Mouse (Mus musculus): ENCODE data around the gene Prkd2. TPM values are rescaled to one million over a fixed set of nuclear protein-coding genes. Genes with fewer than 3 reads are reported as not detected.
A peak's percentile ranks its signal among the peaks of the same experiment; 100 is the strongest.

Prkd2 gene
- polyA plus RNA-seq, 1 experiment, result 97.2 TPM

DNA sequence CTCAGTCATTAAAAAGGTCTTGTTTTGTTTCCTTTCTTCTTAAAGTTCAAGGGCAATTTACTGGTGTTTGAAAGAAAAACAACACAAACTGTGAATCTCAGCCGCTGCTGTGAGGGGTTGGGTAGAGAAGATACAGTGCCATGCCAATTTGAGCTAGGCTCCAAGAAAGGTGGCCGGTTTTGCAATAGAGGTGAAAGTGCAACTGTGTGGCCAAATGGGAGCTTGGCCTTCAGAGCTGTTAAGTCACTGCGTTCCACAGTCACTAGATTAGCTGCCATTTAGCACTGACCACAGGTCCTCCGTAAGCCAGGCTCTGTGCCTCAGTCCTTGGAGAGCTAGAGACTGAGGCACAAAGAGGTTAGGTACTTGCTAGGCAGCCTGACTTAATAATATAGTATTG, 8.9 kb downstream of the Prkd2 start:
- DNase-seq, result no peak
- peaks cover 3% of the 10 kb centered on the region; the same call in 1 of the 2 replicates for H3K4me1 ChIP-seq (ENCODE audit: control insufficient read depth, insufficient read depth, low read length)
- TF ChIP-seq CTCF (IDR thresholded peaks at IDR 0.05; ENCODE audit: insufficient read depth, low read length), result no peak
- TF ChIP-seq POLR2A (IDR thresholded peaks at IDR 0.05; ENCODE audit: borderline replicate concordance, extremely low read depth, low read depth, low read length), result no peak
- H3K4me3 ChIP-seq (replicated peaks; ENCODE audit: extremely low read depth, low read depth, low read length), result no peak overlapping the region
- 85% methylated on average over 4 of the region's 4 CpGs for WGBS

DNA sequence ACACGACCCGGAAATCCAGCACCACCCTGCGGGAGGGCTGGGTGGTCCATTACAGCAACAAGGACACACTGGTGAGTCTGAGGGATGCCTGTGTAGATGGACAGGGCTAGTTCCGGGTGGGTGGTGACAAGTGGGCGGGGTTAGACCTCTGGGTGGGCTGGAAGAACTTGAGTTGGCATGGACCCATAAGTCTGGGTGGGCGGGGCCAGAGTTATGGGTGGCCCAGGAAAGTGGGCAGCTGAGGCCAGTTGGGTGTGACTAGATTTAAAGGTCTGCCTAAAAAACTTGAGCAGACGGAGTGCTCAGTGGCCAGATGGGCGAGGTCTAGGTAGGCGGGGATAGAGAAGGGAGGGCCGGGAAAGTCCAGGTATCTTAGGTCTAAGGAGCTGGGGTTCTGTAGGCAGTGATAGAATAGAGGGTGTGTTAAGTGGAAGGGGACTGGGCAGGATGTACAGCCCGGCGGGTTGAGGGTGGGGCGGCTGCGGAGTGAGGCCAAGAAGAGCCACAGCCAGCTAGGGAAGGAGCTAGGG, 10.7 kb downstream of the Prkd2 start:
- DNase-seq, result no peak
- WGBS, result 54% methylated on average over 14 of the region's 14 CpGs
- H3K4me1 ChIP-seq (ENCODE audit: control insufficient read depth, insufficient read depth, low read length), result peaks cover 3% of the 10 kb centered on the region; the same call in 1 of the 2 replicates
- TF ChIP-seq CTCF (IDR thresholded peaks at IDR 0.05; ENCODE audit: insufficient read depth, low read length) (no peak), POLR2A (IDR thresholded peaks at IDR 0.05; ENCODE audit: borderline replicate concordance, extremely low read depth, low read depth, low read length) (no peak)
- no peak overlapping the region for H3K4me3 ChIP-seq (replicated peaks; ENCODE audit: extremely low read depth, low read depth, low read length)

DNA sequence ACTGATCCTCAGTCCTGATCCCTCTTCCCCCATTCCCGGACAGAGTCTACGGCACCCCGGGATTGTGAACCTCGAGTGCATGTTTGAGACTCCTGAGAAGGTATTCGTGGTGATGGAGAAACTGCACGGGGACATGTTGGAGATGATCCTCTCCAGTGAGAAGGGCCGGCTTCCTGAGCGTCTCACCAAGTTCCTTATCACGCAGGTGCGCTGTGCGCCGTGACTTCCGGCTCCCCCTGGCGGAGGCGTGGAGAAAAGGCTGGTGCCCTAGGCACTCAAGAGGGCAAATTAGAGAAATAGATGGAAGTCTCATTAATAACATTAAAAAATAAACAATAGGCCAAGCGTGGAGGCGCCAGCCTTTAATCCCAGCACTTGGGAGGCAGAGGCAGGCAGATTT, 15.6 kb downstream of the Prkd2 start:
- TF ChIP-seq POLR2A (IDR thresholded peaks at IDR 0.05; ENCODE audit: borderline replicate concordance, extremely low read depth, low read depth, low read length), result no peak
- TF ChIP-seq CTCF (IDR thresholded peaks at IDR 0.05; ENCODE audit: insufficient read depth, low read length), result peak; percentile 67
- 39% methylated on average over 17 of the region's 17 CpGs for WGBS
- Histone ChIP-seq H3K4me1 (ENCODE audit: control insufficient read depth, insufficient read depth, low read length) (no peaks in the 10 kb centered on the region), H3K4me3 (replicated peaks; ENCODE audit: extremely low read depth, low read depth, low read length) (no peak overlapping the region)
- DNase-seq, result peak; percentile 56

DNA sequence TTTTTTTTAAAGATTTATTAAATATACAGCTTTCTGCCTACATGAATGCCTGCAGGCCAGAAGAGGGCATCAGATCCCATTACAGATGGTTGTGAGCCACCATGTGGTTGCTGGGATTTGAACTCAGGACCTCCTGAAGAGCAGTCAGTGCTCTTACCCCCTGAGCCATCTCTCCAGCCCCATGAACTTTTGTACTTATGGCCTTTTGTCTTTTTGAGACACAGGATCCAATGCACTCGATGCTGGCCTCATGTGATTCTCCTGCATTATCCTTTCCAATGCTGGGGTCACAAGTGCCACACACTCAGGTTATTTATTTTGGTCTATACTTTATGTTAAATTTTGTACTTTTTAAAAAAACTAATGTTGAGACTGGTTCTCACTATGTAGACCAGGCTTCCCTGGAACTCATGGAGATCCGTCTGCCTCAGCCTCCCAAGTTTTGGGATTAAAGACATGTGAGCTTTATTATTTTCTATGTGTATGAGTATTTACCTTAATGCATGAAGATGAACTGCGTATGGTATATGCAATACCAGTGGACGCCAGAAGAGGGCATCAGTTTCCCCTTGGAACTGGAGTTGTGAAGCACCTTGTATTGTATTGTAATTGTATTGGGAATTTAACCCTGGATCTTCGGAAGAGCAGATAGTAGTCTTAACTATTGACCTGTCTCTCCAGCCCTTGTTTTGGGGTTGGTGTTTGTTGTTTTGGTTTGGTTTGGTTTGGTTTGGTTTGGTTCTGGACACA, 17.4 kb downstream of the Prkd2 start:
- Histone ChIP-seq H3K4me3 (replicated peaks; ENCODE audit: extremely low read depth, low read depth, low read length) (no peak overlapping the region), H3K4me1 (ENCODE audit: control insufficient read depth, insufficient read depth, low read length) (no peaks in the 10 kb centered on the region)
- peak; percentile 56 for DNase-seq
- 31% methylated on average over 5 of the region's 5 CpGs for WGBS
- no peak for TF ChIP-seq POLR2A (IDR thresholded peaks at IDR 0.05; ENCODE audit: borderline replicate concordance, extremely low read depth, low read depth, low read length)
- peak; percentile 36; the same call in 1 of the 2 replicates for TF ChIP-seq CTCF (IDR thresholded peaks at IDR 0.05; ENCODE audit: insufficient read depth, low read length)

DNA sequence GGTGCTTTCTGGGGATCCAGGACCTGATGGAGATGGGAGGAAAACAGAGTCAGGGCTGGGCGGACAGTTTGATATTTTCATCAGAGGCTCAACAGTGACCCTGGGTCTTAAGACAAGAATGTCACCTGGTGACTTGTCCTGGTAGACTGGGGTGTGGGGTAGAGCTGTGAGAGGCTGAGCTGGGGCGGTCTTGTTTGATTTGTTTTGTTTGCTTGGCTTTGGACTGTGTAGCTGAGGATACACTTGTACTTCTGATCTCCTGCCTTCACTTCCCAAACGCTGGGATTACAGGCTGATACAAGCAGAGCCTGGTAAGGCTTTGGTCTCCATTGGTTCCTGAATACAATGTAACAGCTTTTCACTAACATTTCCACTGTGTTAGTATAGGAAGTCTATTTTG, 24.8 kb downstream of the Prkd2 start:
- H3K4me1 ChIP-seq (ENCODE audit: control insufficient read depth, insufficient read depth, low read length), result no peaks in the 10 kb centered on the region
- no peak overlapping the region for H3K4me3 ChIP-seq (replicated peaks; ENCODE audit: extremely low read depth, low read depth, low read length)
- 63% methylated on average over 3 of the region's 3 CpGs for WGBS
- DNase-seq, result no peak
- TF ChIP-seq POLR2A (IDR thresholded peaks at IDR 0.05; ENCODE audit: borderline replicate concordance, extremely low read depth, low read depth, low read length) (no peak), CTCF (IDR thresholded peaks at IDR 0.05; ENCODE audit: insufficient read depth, low read length) (no peak)

DNA sequence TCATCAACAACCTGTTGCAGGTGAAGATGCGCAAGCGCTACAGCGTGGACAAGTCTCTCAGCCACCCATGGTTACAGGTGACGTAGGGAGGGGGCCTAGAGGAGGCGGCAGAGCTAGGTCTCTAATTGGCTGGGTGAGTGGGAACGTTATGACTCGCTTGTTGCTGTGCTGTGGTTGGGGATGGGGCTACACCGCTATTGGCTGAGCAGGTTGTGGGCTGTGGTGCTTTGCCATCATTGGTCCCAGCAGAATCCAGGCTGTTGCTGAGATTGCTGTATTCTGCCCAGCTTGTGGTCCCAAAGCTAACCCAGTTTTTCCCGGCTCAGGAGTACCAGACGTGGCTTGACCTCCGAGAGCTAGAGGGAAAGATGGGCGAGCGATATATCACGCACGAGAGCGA, 26.8 kb downstream of the Prkd2 start:
- H3K4me3 ChIP-seq (replicated peaks; ENCODE audit: extremely low read depth, low read depth, low read length), result no peak overlapping the region
- DNase-seq, result no peak
- 70% methylated on average over 16 of the region's 16 CpGs for WGBS
- H3K4me1 ChIP-seq (ENCODE audit: control insufficient read depth, insufficient read depth, low read length), result no peaks in the 10 kb centered on the region
- TF ChIP-seq POLR2A (IDR thresholded peaks at IDR 0.05; ENCODE audit: borderline replicate concordance, extremely low read depth, low read depth, low read length) (no peak), CTCF (IDR thresholded peaks at IDR 0.05; ENCODE audit: insufficient read depth, low read length) (no peak)

DNA sequence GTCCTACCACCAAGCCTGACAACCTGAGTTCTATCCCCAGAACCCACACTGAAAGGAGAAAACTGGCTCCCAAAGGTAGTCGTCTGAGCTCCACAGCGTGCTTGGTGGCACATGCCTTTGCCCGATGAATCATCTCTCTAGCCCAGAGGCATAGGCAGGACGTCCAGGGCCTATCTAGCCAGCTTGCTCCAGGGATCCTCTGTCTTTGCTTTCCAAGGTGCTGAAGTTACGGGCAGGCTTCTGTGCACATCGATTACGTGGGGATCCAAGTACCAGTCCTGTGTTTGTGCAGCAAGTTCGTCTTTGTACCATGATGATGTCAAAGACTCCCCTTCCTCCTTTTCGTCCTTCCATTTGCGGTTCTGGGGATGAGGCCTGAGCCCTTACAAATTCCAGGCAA, 28.9 kb downstream of the Prkd2 start:
- Histone ChIP-seq H3K4me3 (replicated peaks; ENCODE audit: extremely low read depth, low read depth, low read length) (no peak overlapping the region), H3K4me1 (ENCODE audit: control insufficient read depth, insufficient read depth, low read length) (peaks cover 3% of the 10 kb centered on the region; the same call in 1 of the 2 replicates)
- no peak for TF ChIP-seq CTCF (IDR thresholded peaks at IDR 0.05; ENCODE audit: insufficient read depth, low read length)
- TF ChIP-seq POLR2A (IDR thresholded peaks at IDR 0.05; ENCODE audit: borderline replicate concordance, extremely low read depth, low read depth, low read length), result no peak
- 83% methylated on average over 10 of the region's 10 CpGs for WGBS
- DNase-seq, result no peak

DNA sequence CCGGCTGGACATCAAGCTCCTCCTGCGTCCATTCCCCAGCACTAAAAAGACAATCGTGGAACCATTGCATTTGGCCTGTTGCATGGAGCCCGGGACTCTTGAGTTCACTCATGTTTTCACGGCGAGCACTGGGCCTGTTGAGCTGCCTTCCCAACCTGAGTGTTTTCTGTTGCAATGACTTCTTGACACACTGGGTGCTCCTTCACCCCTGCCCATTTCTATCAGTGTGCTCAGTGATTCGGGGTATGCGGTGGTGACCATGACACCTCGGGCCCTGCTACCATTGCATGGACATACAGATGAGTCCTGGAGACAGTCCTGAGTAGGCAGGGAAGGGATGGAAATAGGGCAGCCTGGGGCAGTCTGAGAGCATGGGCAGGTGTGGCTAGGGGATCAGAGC, 29.8 kb downstream of the Prkd2 start:
- Histone ChIP-seq H3K4me1 (ENCODE audit: control insufficient read depth, insufficient read depth, low read length) (peaks cover 3% of the 10 kb centered on the region; the same call in 1 of the 2 replicates), H3K4me3 (replicated peaks; ENCODE audit: extremely low read depth, low read depth, low read length) (no peak overlapping the region)
- DNase-seq, result no peak
- WGBS, result 87% methylated on average over 9 of the region's 9 CpGs
- no peak for TF ChIP-seq CTCF (IDR thresholded peaks at IDR 0.05; ENCODE audit: insufficient read depth, low read length)
- no peak for TF ChIP-seq POLR2A (IDR thresholded peaks at IDR 0.05; ENCODE audit: borderline replicate concordance, extremely low read depth, low read depth, low read length)

DNA sequence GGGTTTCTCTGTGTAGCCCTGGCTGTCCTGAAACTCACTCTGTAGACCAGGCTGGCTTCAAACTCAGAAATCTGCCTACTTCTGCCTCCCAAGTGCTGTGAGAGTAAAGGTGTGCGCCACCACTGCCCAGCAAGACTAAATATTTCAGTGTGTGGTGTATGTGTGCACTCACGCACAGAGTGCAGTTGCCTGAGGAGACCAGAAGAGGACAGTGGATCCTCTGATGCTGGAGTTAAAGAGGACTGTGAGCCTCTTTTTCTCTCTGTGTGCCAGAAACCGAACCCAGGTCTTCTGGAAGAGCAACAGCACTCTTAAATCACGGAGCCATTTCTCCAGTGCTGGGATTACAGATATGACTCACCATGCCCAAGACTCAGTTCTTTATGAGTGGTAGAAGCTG, 30.7 kb downstream of the Prkd2 start:
- H3K4me3 ChIP-seq (replicated peaks; ENCODE audit: extremely low read depth, low read depth, low read length), result no peak overlapping the region
- peaks cover 3% of the 10 kb centered on the region; the same call in 1 of the 2 replicates for H3K4me1 ChIP-seq (ENCODE audit: control insufficient read depth, insufficient read depth, low read length)
- DNase-seq, result no peak
- WGBS, result 91% methylated on average over 4 of the region's 4 CpGs
- TF ChIP-seq POLR2A (IDR thresholded peaks at IDR 0.05; ENCODE audit: borderline replicate concordance, extremely low read depth, low read depth, low read length), result no peak
- TF ChIP-seq CTCF (IDR thresholded peaks at IDR 0.05; ENCODE audit: insufficient read depth, low read length), result no peak

DNA sequence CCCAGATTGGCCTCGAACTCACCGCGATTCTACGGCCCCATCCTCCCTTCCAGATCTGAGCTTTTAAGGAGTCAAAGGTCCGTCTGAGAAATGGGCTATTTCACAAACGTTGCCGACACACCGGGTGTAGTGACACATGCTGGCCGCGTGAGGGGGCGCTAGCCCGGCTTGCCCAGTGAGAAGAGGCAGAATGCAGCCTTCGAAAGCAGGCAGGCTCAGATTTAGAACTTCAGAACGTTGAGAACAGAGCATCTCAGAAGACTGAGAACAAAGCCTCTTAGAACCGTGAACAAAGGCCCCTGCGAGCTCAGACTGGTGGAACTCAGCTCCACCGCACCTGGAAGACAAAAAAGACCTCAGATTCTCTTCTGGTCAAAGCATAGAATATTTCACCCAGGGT, 31.5 kb downstream of the Prkd2 start:
- no peak for TF ChIP-seq POLR2A (IDR thresholded peaks at IDR 0.05; ENCODE audit: borderline replicate concordance, extremely low read depth, low read depth, low read length)
- peak; percentile 88 for TF ChIP-seq CTCF (IDR thresholded peaks at IDR 0.05; ENCODE audit: insufficient read depth, low read length)
- DNase-seq, result peak; percentile 70
- Histone ChIP-seq H3K4me1 (ENCODE audit: control insufficient read depth, insufficient read depth, low read length) (peaks cover 3% of the 10 kb centered on the region; the same call in 1 of the 2 replicates), H3K4me3 (replicated peaks; ENCODE audit: extremely low read depth, low read depth, low read length) (no peak overlapping the region)
- WGBS, result 1% methylated on average over 17 of the region's 17 CpGs
